Mouse (Mus musculus) cerebellum, adult 8-10 months (tissue): ENCODE data around the gene Scamp1.
A peak's percentile ranks its signal among the peaks of the same experiment; 100 is the strongest.

ENCODE experiments used
- DNase-seq: peaks from one replicate; pipeline ENCODE4 v3.0.0; 2022

The Scamp1 gene

GRCm38 (mm10) chr13:94173633-94174576 is 111.8 kb downstream of the Scamp1 start:
- DNase-seq, result peak; percentile 62

GRCm38 (mm10) chr13:94172533-94173310 is 112.9 kb downstream of the Scamp1 start:
- no peak for DNase-seq

- no peak for DNase-seq
Measured at GRCm38 (mm10) chr13:94171612-94172011, 114.0 kb downstream of the Scamp1 start.

- DNase-seq, result no peak
Measured at GRCm38 (mm10) chr13:94169325-94169916, 116.2 kb downstream of the Scamp1 start.

- DNase-seq, result no peak
Measured at GRCm38 (mm10) chr13:94168319-94168718, 117.3 kb downstream of the Scamp1 start.

- DNase-seq, result no peak
Measured at GRCm38 (mm10) chr13:94164501-94164900, 121.2 kb downstream of the Scamp1 start.

GRCm38 (mm10) chr13:94159478-94160220 is 126.0 kb downstream of the Scamp1 start:
- no peak for DNase-seq

- no peak for DNase-seq
Measured at GRCm38 (mm10) chr13:94158864-94159477, 126.7 kb downstream of the Scamp1 start.

- DNase-seq, result no peak
Measured at GRCm38 (mm10) chr13:94155657-94156429, 129.8 kb downstream of the Scamp1 start.

- no peak for DNase-seq
Measured at GRCm38 (mm10) chr13:94154512-94155296, 131.0 kb downstream of the Scamp1 start.

GRCm38 (mm10) chr13:94153658-94154057 is 132.0 kb downstream of the Scamp1 start:
- DNase-seq, result no peak

- DNase-seq, result no peak
Measured at GRCm38 (mm10) chr13:94152836-94153235, 132.8 kb downstream of the Scamp1 start.
